Mouse (Mus musculus) heart, embryonic 14.5 days (tissue): ENCODE data around the gene Gm10842. TPM values are rescaled to one million over a fixed set of nuclear protein-coding genes. Genes with fewer than 3 reads are reported as not detected.

ENCODE experiments used
- ATAC-seq: fragments of 200-750 bp; cut with Nextera tagmentation; 2 replicates; pipeline ENCODE4 v1.8.0; 2017; ENCODE audit warnings: low read depth, moderate TSS enrichment; ENCODE audit not compliant: insufficient number of reproducible peaks, insufficient read depth, low FRiP score
- H3K27ac ChIP-seq, 2 experiments: fragments of 200-500 bp in 1 of 2; fragments of 300-500 bp in 1 of 2; sonication (generic) in 1 of 2; replicated peaks in 1 of 2; 2 replicates each; pipeline ENCODE4 v1.5.1; 2012 to 2014; ENCODE audit warnings: low read depth in 2 of 2, low read length in 2 of 2, control low read depth in 1 of 2, mild to moderate bottlenecking in 1 of 2, mixed read lengths in 1 of 2; ENCODE audit not compliant: control insufficient read depth in 1 of 2, insufficient read depth in 1 of 2
- H3K27me3 ChIP-seq: fragments of 300-500 bp; sonication (generic); 2 replicates; pipeline ENCODE4 v1.6.1; 2014; ENCODE audit warnings: mild to moderate bottlenecking, low read length, control low read depth; ENCODE audit not compliant: control insufficient read depth, insufficient read depth
- H3K36me3 ChIP-seq: fragments of 300-500 bp; sonication (generic); 2 replicates; pipeline ENCODE4 v1.6.1; 2014; ENCODE audit warnings: mild to moderate bottlenecking, control low read depth, low read length, mixed read lengths; ENCODE audit not compliant: control insufficient read depth, insufficient read depth
- H3K4me1 ChIP-seq, 2 experiments: fragments of 200-500 bp in 1 of 2; fragments of 300-500 bp in 1 of 2; sonication (generic) in 1 of 2; 2 replicates each; pipeline ENCODE4 v1.6.1; 2012 to 2014; ENCODE audit warnings: low read length in 2 of 2, control low read depth in 1 of 2, mixed read lengths in 1 of 2; ENCODE audit not compliant: control insufficient read depth in 2 of 2, insufficient read depth in 2 of 2
- H3K4me2 ChIP-seq: fragments of 300-500 bp; sonication (generic); 2 replicates; pipeline ENCODE4 v1.6.1; 2014; ENCODE audit warnings: mild to moderate bottlenecking, low read length
- H3K4me3 ChIP-seq, 2 experiments: fragments of 200-500 bp in 1 of 2; fragments of 300-500 bp in 1 of 2; sonication (generic) in 1 of 2; 2 replicates each; pipeline ENCODE4 v1.5.1; 2012 to 2014; ENCODE audit warnings: low read length in 2 of 2, mild to moderate bottlenecking in 2 of 2, control low read depth in 1 of 2, low read depth in 1 of 2, moderate library complexity in 1 of 2; ENCODE audit not compliant: control insufficient read depth in 1 of 2, insufficient read depth in 1 of 2
- H3K9ac ChIP-seq: fragments of 300-500 bp; sonication (generic); 2 replicates; pipeline ENCODE4 v1.6.1; 2014; ENCODE audit warnings: mild to moderate bottlenecking, low read length
- H3K9me3 ChIP-seq: fragments of 300-500 bp; sonication (generic); 2 replicates; pipeline ENCODE4 v1.6.1; 2016; ENCODE audit warnings: low read length, control low read depth; ENCODE audit not compliant: control insufficient read depth
- WGBS: fragments of 180-500 bp; shearing (Covaris S2); extraction: QIAGEN DNeasy Blood & Tissue Kit; methylation state at CpG from one replicate; pipeline ENCODE4 v1.1.7; 2014; 5-methylcytosine and 5-hydroxymethylcytosine counted together
- polyA plus RNA-seq: library from polyadenylated mRNA; unstranded; fragments of >200 nt; fragmentation: Nextera tagmentation; extraction: Ambion mirVana; gene quantifications from 2 replicates; pipeline ENCODE4 v1.2.1, GENCODE M21; 2014

Gm10842 gene
- polyA plus RNA-seq, 1 experiment from 2014 or later, result not detected

GRCm38 (mm10) chr11:105153068-105153833 lies 6.6 kb downstream of the Gm10842 start:
- H3K4me3 ChIP-seq, result no peak overlapping the region
- peak overlapping the region; percentile 55 to 70 for H3K27ac ChIP-seq
- no peaks in the 10 kb centered on the region for H3K27me3 ChIP-seq
- ATAC-seq, result peak; percentile 85
- no peak overlapping the region; the same call in 1 of the 2 replicates for H3K9ac ChIP-seq
- no peaks in the 10 kb centered on the region for H3K36me3 ChIP-seq
- H3K9me3 ChIP-seq, result no peaks in the 10 kb centered on the region
- 14% methylated on average over 12 of the region's 12 CpGs for WGBS
- H3K4me1 ChIP-seq, result peaks cover 25 to 28% of the 10 kb centered on the region in 2 experiments
- H3K4me2 ChIP-seq, result peak overlapping the region; percentile 26

GRCm38 (mm10) chr11:105155915-105156314 lies 9.2 kb downstream of the Gm10842 start:
- Histone ChIP-seq H3K4me3 (no peak overlapping the region), H3K4me1 (peaks cover 25 to 28% of the 10 kb centered on the region in 2 experiments), H3K4me2 (no peak overlapping the region), H3K36me3 (no peaks in the 10 kb centered on the region), H3K27ac (no peak overlapping the region), H3K9me3 (no peaks in the 10 kb centered on the region), H3K27me3 (no peaks in the 10 kb centered on the region), H3K9ac (no peak overlapping the region)
- no peak for ATAC-seq
- 37% methylated on average over 4 of the region's 4 CpGs for WGBS

GRCm38 (mm10) chr11:105156748-105157267 lies 10.1 kb downstream of the Gm10842 start:
- 54% methylated on average over 19 of the region's 19 CpGs for WGBS
- peak overlapping the region; percentile 79 to 89 for H3K27ac ChIP-seq
- H3K4me3 ChIP-seq, result peak overlapping the region in 1 of 2 experiments; percentile 12; a peak in 1 of 4 replicates
- H3K9ac ChIP-seq, result peak overlapping the region; percentile 49
- H3K36me3 ChIP-seq, result no peaks in the 10 kb centered on the region
- ATAC-seq, result no peak
- peaks cover 22 to 27% of the 10 kb centered on the region in 2 experiments for H3K4me1 ChIP-seq
- no peaks in the 10 kb centered on the region for H3K9me3 ChIP-seq
- peak overlapping the region; percentile 47 for H3K4me2 ChIP-seq
- H3K27me3 ChIP-seq, result no peaks in the 10 kb centered on the region

- Histone ChIP-seq H3K27ac (no peak overlapping the region), H3K4me2 (no peak overlapping the region), H3K4me3 (no peak overlapping the region), H3K9me3 (peaks cover 6% of the 10 kb centered on the region), H3K36me3 (no peaks in the 10 kb centered on the region), H3K4me1 (peaks cover 18 to 21% of the 10 kb centered on the region in 2 experiments), H3K9ac (no peak overlapping the region), H3K27me3 (no peaks in the 10 kb centered on the region)
- no peak for ATAC-seq
These were observed 11.4 kb downstream of the Gm10842 start for GRCm38 (mm10) chr11:105158047-105158446.

- Histone ChIP-seq H3K27ac (no peak overlapping the region), H3K4me2 (no peak overlapping the region), H3K27me3 (no peaks in the 10 kb centered on the region; the same call in 1 of the 2 replicates), H3K36me3 (no peaks in the 10 kb centered on the region), H3K9ac (no peak overlapping the region), H3K4me3 (no peak overlapping the region), H3K4me1 (peaks cover 7 to 11% of the 10 kb centered on the region in 2 experiments), H3K9me3 (peaks cover 11% of the 10 kb centered on the region)
- WGBS, result 52% methylated on average over 6 of the region's 6 CpGs
- no peak for ATAC-seq
These were observed 13.1 kb downstream of the Gm10842 start for GRCm38 (mm10) chr11:105159673-105160360.

- Histone ChIP-seq H3K36me3 (no peaks in the 10 kb centered on the region), H3K9ac (no peak overlapping the region), H3K27me3 (peaks cover 3% of the 10 kb centered on the region; the same call in 1 of the 2 replicates), H3K4me1 (peaks cover 5 to 6% of the 10 kb centered on the region in 2 experiments; a peak in 3 of 4 replicates), H3K4me3 (no peak overlapping the region), H3K9me3 (peaks cover 19% of the 10 kb centered on the region), H3K4me2 (no peak overlapping the region), H3K27ac (no peak overlapping the region)
- no peak for ATAC-seq
- WGBS, result 76% methylated on average over 2 of the region's 2 CpGs
These were observed 14.7 kb downstream of the Gm10842 start for GRCm38 (mm10) chr11:105161411-105161810.

- Histone ChIP-seq H3K4me1 (no peaks in the 10 kb centered on the region), H3K27ac (no peak overlapping the region), H3K4me2 (no peak overlapping the region), H3K27me3 (peaks cover 3% of the 10 kb centered on the region; the same call in 1 of the 2 replicates), H3K9me3 (peaks cover 19% of the 10 kb centered on the region), H3K9ac (no peak overlapping the region), H3K36me3 (no peaks in the 10 kb centered on the region), H3K4me3 (no peak overlapping the region)
- no peak for ATAC-seq
- 70% methylated on average over 69 of the region's 69 CpGs for WGBS
These were observed 18.1 kb downstream of the Gm10842 start for GRCm38 (mm10) chr11:105164516-105165510.
